Mouse (Mus musculus) gastrocnemius, adult 2 months (tissue): Measurements from ENCODE around the gene Acad12. TPM values are rescaled to one million over a fixed set of nuclear protein-coding genes. Genes with fewer than 3 reads are reported as not detected.
"Not testable (repeated sequence)": the region's sequence is repeated elsewhere in the genome, so short reads cannot be mapped to it uniquely, and the experiment has no call there.

Experiments used
- DNase-seq: peaks from one replicate; pipeline ENCODE4 v3.0.0; 2022
- H3K27ac ChIP-seq: fragments of 200-600 bp; 2 replicates; pipeline ENCODE4 v1.8.1; 2022; ENCODE audit warnings: mild to moderate bottlenecking
- H3K4me3 ChIP-seq: fragments of 200-600 bp; 2 replicates; pipeline ENCODE4 v1.8.1; 2022; ENCODE audit warnings: mild to moderate bottlenecking, moderate library complexity
- CTCF ChIP-seq: fragments of 200-600 bp; IDR thresholded peaks from 2 replicates; pipeline ENCODE4 v1.8.1; 2022; ENCODE audit warnings: antibody characterized with exemption, mild to moderate bottlenecking, moderate library complexity
- intact Hi-C: fragments of 180-260 bp; cut with DNase I; formaldehyde crosslinking; loops from one replicate; pipeline ENCODE4 v1.15.1; 2025
- long read RNA-seq, 2 experiments: library from polyadenylated mRNA; stranded (forward); transcript quantifications; one replicate each; pipeline ENCODE4 v2.0.0; 2021
- total RNA-seq, 2 experiments: library from RNA; stranded (reverse); gene quantifications; 2 replicates each; pipeline ENCODE4 v1.2.3; 2021

Gene Acad12
- total RNA-seq = 10 to 100 TPM; 23.3 to 34.5 TPM
- long read RNA-seq, experiment 1, transcript Acad12-201 (11 exons, 3,881 nt) = major isoform, 27 of 109 reads
- long read RNA-seq, experiment 1, partial matches to known transcripts = 4 of 109 reads
- long read RNA-seq, experiment 1, other reads (novel, unspliced or antisense) = 78 of 109 reads
- long read RNA-seq, experiment 2, transcript Acad12-201 (11 exons, 3,881 nt) = major isoform, 20 of 106 reads
- long read RNA-seq, experiment 2, partial matches to known transcripts = 7 of 106 reads
- long read RNA-seq, experiment 2, other reads (novel, unspliced or antisense) = 79 of 106 reads

DNA sequence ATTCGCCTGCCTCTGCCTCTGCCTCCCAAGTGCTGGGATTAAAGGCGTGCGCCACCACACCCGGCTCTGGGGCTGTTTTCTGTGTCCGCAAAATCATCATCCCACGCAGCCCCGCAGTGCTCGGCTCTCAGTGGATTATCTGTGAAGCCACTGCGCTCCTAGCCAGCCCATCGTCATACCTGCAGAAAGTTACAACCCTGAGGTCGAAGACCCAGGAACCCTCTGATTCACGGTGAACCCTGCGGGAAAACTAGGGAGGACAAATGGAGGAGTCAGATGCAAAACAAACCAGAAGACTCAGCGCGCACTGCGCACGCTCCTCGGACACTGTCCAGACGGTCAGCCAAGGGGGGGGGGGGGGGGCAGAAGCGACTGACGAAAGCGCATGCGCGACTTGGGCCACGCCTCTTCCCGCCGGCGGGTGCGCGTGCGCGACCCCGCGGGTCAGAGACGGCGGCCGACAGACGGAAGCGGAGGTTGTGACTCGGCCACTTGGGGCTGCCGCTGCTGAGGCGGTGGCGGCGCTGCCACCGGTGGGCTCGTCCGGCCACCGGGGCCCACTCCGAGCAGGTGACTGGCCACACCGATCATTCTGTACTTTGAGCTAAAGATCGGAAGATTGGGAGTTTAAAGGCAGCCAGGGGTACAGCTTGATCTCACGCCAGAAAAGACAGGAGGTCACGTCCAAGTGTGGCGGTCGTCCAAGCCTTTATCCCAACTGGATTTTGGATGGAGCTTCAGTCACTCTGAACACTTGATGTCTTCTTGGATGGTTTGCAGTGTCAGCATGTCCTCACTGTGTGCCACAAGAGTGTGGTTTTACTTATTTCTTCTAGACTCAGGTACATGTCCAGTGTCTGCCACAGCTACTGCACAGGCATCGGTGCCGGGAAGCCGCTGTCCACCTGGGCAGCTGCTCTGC is at the start of gene Acad12:
Gene Acad12, minus strand, starts transcription at position 347 of the 922 bp plus-strand sequence.
- DNase-seq = peak; percentile 93
- intact Hi-C loops = loop anchor here (1.0 kb wide), 1 partner anchor 58 kb away; no protein-coding TSS in a partner anchor
- H3K4me3 ChIP-seq = peak within 1 kb of the TSS; percentile 95
- H3K27ac ChIP-seq = peak within 1 kb of the TSS; percentile 98
- peak; percentile 17; the same call in 1 of the 2 replicates for TF ChIP-seq CTCF

DNA sequence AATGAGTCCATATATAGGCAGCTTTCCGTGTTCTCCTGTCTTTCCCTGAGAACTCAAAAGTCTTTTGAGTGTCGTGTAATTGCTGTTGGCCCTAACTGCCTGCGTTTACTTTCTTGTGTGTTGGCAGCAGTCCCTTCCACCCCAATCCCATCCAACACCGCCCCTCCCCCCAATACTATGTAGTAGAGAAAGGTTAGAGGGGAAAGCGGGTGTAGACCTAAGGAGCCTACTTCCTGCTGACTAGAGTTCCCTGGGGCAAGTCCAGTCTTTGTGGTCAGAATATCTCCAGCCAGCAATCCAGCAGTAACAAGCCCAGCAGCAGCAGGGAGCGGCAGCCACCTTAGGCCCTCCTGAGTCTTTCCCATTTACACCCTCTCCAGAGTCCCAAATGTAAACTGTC is 49.7 kb upstream of the Acad12 start:
- Histone ChIP-seq H3K27ac (no peak overlapping the region), H3K4me3 (no peak overlapping the region)
- intact Hi-C loops = no loop called here
- DNase-seq = no peak
- TF ChIP-seq CTCF = no peak

DNA sequence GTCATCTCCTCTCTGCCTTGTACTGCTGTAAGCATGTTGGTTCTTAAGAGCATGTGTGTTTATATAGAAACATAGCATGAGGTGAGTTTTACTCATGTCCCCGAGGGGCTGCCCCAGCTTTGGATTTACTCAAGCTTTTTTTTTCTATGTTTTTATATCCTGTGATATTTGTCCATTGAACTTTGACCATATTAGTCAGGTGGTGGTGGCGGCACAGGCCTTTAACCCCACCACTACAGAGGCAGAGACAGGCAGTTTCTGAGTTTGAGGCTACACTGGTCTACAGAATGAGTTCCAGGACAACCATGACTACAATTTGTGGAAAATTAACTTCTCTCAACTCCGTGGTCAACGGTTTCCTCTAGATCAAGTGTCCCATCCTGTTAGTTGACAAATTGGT is 48.3 kb upstream of the Acad12 start:
- Histone ChIP-seq H3K27ac (no peak overlapping the region), H3K4me3 (no peak overlapping the region)
- intact Hi-C loops = no loop called here
- DNase-seq = no peak
- TF ChIP-seq CTCF = no peak

DNA sequence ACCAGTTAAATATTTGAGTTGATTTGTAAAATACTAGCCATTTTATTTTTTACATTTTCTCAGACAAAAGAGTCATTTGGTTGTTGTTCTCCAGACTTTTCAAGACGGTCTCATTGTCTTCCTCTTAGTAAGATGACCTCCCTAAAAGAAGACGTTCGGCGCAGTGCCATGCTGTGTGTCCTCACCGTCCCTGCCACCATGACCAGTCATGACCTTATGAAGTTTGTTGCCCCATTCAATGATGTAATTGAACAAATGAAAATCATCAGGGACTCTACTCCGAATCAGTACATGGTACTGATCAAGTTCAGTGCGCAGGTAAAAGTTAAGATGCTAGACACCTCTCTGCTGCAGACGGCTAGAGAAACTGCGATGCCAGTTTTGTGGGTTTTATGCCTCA is 46.2 kb upstream of the Acad12 start:
- TF ChIP-seq CTCF = no peak
- intact Hi-C loops = no loop called here
- Histone ChIP-seq H3K4me3 (no peak overlapping the region), H3K27ac (no peak overlapping the region)
- no peak for DNase-seq

DNA sequence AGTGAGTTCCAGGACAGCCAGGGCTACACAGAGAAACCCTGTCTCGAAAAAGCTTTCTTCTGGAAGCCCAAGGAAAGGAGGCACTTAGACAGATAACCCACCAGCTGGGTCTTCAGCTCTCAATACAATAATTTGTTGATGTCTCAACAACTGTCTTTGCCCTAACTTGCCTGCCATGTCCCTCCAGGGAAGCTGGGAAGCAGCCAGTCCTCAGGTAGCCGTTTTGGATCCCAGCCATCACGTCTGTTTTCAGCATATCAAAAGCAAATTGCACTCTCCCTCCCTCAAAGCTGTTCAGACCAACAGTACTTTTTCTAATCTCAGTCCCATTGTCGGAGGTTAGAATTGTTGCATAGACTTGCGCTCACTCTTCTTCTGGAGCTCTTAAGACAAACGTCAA is 45.3 kb upstream of the Acad12 start:
- no peak for DNase-seq
- Histone ChIP-seq H3K27ac (no peak overlapping the region), H3K4me3 (no peak overlapping the region)
- intact Hi-C loops = no loop called here
- TF ChIP-seq CTCF = no peak

DNA sequence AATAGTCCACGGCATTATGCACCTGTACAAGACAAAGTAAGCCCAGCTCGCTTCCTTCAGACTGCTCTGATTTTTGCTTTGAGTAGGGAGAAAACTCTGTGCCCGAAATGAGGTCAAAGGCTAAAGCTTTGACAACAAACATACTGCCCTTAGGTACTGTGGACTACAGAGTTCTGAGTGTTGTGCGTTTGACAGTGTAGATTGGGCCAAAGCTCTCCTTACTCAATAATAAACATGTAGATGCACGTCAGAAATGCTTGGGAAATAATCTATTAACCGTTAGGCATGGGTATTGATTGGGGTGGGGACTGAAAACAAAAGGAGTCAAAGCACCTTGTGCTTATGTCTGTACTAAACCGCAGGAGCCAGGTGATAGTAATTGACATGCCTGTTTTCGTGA is 44.7 kb upstream of the Acad12 start:
- TF ChIP-seq CTCF = no peak
- intact Hi-C loops = no loop called here
- Histone ChIP-seq H3K27ac (no peak overlapping the region), H3K4me3 (no peak overlapping the region)
- no peak for DNase-seq

DNA sequence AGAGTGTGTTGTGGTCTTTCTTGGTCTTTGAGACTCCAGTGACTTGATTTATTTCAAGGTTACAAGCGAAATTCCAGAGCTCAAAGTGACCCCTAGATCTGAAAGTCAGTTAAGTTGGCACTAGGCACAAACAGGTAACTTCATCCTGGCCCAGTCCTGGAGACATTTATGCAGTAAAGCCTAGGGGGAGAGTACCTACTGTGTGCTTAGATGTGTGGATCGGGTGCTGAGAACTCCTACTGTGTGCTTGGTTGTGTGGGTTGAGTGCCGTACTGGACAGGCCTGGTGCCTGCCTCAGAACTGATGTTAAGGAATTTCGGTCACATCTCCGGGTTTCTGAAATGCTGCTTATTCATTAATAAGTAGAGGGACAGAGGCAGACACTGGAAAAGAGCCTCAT is 42.8 kb upstream of the Acad12 start:
- no peak for DNase-seq
- H3K4me3 ChIP-seq = peak overlapping the region; percentile 98
- no peak for TF ChIP-seq CTCF
- H3K27ac ChIP-seq = peak overlapping the region; percentile 96; the same call in 1 of the 2 replicates
- intact Hi-C loops = no loop called here

DNA sequence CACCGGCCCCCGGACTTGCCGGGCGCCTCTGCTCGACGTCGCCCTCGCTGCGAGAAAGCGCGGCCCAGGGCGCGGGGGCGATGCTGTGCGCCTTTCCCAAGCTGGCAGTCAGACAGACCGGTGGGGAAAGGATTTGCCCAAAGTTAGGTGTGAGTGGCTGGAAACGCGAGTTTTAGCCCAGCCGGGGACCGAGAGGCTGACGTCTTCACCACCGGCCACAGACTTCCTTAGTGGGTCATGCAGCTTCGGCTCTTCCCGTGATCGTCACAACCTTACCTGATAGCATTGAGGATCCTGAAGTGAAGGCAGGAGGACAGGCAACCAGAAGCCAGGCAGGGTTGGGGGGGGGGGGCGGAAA is 42.1 kb upstream of the Acad12 start:
- DNase-seq = no peak
- peak overlapping the region; percentile 98 for H3K4me3 ChIP-seq
- no peak for TF ChIP-seq CTCF
- intact Hi-C loops = loop anchor here (1.0 kb wide), 1 partner anchor 50 kb away; the partner anchor contains the start of gene Atxn2
- peak overlapping the region; percentile 96 for H3K27ac ChIP-seq

DNA sequence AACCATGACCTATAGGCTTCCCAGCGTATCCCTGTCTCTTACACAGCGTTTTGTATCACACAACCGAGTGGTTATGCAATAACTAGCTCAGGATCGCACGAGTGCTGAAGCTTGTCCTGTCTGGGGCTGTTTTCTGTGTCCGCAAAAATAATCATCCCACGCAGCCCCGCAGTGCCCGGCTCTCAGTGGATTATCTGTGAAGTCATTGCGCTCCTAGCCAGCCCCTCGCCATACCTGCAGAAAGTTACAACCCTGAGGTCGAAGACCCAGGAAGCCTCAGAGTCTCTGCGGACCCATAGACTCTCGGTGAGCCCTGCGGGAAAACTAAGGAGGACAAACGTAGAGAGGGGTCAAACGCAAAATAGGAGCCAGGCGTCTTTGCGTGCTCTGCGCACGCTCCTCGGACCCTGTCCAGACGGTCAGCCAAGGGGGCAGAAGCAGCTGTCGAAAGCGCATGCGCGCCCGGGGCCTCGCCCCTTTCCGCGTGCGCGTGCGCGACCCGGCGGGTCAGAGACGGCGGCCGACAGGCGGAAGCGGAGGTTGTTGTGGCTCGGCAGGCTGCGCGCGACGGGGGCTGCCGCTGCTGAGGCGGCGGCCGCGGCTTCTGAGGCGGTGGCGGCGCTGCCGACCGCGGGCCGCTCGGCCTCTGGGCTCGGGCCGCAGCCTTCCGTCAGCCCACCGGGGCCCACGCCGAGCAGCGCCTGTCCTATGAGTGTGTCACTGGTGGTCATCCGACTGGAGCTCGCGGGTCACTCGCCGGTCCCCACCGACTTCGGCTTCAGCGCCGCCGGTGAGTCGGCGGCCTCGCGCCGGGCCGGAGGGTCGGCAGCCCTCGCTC is 41.5 kb upstream of the Acad12 start, which contains the start of the genes Acad10 and Brap:
Gene Acad10, minus strand, starts transcription at position 456 of the 838 bp plus-strand sequence.
Gene Brap, plus strand, starts transcription at position 505 of the 838 bp plus-strand sequence.
- Histone ChIP-seq H3K27ac (peak within 1 kb of the TSS; percentile 96), H3K4me3 (peak within 1 kb of the TSS; percentile 98)
- intact Hi-C loops = loop anchor here (1.0 kb wide), 1 partner anchor 51 kb away; the partner anchor contains the start of gene Atxn2
- peak; percentile 97 for DNase-seq
- no peak for TF ChIP-seq CTCF

DNA sequence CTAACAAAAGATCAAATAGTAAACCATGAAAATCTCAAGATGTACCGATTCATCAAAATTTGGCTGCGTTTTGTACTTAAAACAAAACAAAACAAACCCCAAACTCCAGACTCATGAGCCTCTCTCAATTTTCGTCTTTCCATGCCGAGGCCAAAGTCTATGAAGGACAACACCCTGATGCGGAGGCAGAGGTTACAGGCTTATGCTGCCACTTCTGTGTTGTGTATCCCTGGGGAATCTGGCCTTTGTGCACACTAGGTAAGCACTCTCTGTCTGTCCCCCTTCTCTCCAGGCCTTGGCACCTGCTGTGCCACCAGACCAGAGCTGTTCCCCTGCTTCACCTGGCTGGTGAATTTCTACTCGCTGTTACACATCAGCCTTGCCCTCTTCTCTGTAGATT is 38.9 kb upstream of the Acad12 start:
- H3K27ac ChIP-seq, H3K4me3 ChIP-seq, intact Hi-C loops, DNase-seq: not testable (repeated sequence)

DNA sequence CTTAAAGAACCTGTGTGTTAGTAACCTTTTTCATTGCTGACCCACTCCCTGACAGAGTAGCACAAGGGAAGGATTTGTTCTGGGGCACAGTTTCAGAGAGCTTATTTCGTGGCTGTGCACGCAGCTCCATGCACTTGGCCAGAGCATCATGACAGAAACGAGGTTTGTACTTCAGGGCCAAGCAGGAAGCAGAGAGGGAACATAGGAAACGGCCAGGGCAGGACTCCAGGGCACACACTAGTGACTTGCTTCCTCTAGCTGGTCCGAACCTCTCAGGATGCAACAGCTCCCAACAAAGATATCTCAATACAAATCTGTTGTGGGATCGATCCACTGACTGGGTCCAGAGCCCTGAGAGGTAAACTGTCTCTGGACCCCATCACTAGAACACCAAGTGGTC is 38.1 kb upstream of the Acad12 start:
- H3K27ac ChIP-seq, H3K4me3 ChIP-seq, DNase-seq, intact Hi-C loops: not testable (repeated sequence)

DNA sequence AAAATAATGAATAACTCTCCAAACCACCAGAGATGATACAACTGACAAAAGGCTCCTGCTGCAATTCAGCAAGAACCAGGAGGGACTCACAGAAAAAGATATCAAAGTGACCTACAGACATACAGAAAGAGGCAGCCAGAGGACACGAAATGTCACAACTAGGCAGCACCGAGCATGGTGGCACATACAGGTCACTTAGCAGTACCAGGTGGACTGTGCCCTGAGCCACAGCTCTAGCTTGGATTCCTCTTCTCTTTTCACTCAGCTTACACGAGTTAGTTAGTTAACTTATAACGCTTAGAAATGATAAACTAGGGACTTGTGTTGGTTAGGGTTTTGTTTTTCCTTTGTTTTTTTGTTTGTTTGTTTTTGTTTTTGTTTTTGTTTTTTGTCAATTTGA is 35.8 kb upstream of the Acad12 start:
- DNase-seq = no peak
- Histone ChIP-seq H3K27ac (no peak overlapping the region), H3K4me3 (no peak overlapping the region)
- TF ChIP-seq CTCF = no peak
- intact Hi-C loops = no loop called here
